Mouse (Mus musculus) gastrocnemius, postnatal 25 days (tissue): ENCODE data around the gene Naa50. TPM values are rescaled to one million over a fixed set of nuclear protein-coding genes. Genes with fewer than 3 reads are reported as not detected.

Experiments used
- DNase-seq: peaks from one replicate; pipeline ENCODE4 v3.0.0; 2022
- total RNA-seq, 2 experiments: library from RNA; stranded (reverse); gene quantifications; 1 replicate in 1 of 2; 2 replicates in 1 of 2; pipeline ENCODE4 v1.2.3; 2021

The Naa50 gene
- total RNA-seq, 2 experiments from 2014 or later: 138 to 160 TPM

DNA sequence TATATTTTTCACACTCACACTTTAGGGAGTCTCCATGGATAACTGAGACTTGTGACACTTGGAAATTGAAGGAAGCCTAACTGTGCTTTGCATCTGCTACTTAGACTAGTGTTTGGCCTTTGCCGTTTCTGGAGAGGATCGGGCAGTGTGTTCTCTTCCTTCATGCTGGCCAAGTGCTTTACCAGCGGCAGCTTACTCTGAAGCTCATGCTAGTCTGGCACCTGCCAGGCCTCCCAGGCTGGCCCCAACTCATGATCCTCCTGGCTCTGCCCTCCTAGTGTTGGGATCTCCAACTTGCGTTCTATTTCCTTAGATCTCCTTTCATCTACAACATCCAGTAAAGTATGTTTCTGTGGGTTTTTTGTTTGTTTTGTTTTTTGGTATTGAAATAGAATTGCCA, 60.5 kb downstream of the Naa50 start:
- DNase-seq: peak; percentile 43

DNA sequence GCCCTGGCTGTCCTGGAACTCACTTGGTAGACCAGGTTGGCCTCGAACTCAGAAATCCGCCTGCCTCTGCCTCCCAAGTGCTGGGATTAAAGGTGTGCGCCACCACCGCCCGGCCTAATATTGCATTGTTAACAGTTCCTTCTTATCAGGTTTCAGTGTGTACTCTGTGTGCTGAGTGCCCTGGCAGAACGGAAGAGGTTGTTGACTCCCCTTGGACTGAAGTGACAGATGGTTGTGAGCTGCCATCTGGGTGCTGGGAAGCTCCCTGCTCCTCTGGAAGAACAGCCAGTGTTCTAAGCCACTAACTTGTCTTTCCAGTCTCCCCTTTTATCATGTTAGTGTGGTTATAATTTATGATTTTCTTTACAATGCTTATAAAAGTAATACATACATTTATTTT, 64.7 kb downstream of the Naa50 start:
- no peak for DNase-seq

DNA sequence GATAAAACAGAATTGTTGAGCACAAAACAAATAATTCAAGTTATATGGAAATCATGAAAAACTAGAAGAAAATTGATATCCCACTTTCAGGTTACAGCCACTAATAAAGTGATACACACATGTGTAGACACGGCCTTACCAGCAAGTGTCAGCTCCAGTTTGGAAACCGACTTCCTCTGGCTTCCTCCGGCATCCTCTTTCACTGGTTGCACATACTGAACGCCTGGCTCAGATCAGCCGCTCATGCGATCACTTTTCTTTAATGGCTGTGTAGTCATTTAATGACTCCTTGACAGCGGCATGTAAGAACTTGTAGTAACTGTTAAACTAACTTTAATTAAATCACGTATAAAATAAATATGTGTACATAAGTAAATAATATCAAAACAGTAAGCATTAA, 66.3 kb downstream of the Naa50 start:
- no peak for DNase-seq

DNA sequence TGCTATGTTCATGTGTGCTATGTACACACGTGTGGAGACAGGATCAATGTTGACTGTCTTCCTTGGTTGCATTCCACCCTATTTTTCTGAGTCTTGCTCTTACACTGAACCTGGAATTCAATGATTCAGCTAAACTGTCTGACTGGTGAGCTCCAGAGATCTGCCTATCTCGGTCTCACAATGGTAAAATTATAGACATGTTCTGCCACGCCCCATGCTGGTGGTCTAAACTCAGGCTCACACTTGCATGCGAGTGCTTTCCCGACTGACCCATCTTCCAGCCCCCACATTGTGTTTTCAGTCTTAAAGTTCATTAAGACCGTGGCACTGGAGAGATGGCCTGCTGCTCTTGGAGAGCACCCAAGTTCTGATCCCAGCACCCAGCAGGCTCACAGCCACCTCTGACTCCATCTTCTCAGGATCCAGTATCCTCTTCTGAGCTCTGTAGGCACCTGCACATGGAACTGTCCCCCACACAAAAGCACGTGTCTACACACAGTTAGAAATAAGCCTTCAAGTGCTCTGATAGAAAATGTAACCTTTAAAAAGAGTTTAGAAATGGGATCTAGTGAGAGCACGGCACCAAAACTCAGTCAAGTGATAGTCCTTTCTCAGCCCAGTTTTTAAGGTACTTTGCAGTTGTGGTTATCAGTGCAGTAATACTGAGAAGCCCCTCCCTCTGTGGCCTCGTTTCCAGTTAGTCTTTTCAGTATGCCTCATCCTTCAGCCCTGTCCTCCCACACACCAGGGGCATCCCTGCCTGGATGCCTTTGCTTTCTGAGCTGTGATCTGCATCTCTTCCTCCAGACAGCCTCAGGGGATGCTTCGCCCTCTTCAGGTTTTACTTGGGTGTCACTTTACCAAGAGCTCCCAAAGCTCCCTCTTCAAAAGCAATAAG, 70.8 kb downstream of the Naa50 start:
- DNase-seq: no peak

DNA sequence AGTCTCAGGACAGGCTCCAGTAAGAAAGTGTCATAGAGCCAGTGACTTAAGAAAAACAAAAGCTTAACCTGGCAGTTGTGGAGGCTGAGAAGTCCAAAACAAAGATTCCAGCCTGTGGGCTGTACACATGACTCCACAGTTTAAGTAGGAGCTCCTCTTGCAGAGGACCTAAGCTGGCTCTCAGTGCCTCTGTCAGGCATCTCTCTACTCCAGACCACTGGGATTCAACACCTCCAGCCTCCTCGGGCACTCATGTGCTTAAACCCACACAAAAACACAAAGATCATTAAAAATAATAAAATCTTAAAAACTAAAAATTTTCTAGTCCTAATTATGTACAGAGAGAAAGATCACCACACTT, 71.4 kb downstream of the Naa50 start:
- no peak for DNase-seq

DNA sequence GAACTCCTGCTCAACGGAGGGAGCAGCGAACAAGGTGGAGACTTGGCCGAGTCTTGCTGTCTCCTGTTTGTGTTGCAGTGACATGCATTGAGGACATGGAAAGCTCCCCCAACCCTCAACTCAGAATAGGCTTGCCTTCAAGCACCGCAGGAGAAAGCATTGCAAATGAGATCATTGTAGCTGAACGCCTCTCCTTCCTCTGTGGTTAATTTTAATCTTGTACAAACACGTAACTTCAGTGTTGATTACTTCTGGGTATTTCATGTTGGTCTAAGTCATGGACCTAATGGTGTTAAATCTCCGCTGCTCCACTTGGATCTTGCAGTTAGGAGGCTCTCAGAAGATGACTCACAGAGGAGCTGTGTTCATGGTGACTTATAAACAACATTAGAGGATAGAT, 73.1 kb downstream of the Naa50 start:
- DNase-seq: no peak

Other genes starting within 250 kb of the Naa50 start
- gene Qtrt2, start 213.0 kb upstream of the Naa50 start, total RNA-seq: 1 to 10 TPM; 7.7 TPM
- 10 to 100 TPM in 1 of 2 experiments, 1 to 10 TPM in 1; 4.3 to 13.9 TPM for gene Zdhhc23, start 160.0 kb upstream of the Naa50 start, total RNA-seq
- gene Gramd1c, start 76.5 kb upstream of the Naa50 start, total RNA-seq: under 1 TPM; 0.28 to 0.29 TPM
- 10 to 100 TPM; 19.5 to 22.4 TPM for gene Atp6v1a, start 125 bp upstream of the Naa50 start, total RNA-seq
- 10 to 100 TPM; 24.3 to 36.1 TPM for gene Usf3, start 33.4 kb downstream of the Naa50 start, total RNA-seq
- under 1 TPM; 0.18 to 0.40 TPM for gene Sidt1, start 193.4 kb downstream of the Naa50 start, total RNA-seq
- 1 to 10 TPM; 4.4 to 4.9 TPM for gene Spice1, start 207.3 kb downstream of the Naa50 start, total RNA-seq